Mouse (Mus musculus): Measurements from ENCODE around the gene Nr1d1.

DNA sequence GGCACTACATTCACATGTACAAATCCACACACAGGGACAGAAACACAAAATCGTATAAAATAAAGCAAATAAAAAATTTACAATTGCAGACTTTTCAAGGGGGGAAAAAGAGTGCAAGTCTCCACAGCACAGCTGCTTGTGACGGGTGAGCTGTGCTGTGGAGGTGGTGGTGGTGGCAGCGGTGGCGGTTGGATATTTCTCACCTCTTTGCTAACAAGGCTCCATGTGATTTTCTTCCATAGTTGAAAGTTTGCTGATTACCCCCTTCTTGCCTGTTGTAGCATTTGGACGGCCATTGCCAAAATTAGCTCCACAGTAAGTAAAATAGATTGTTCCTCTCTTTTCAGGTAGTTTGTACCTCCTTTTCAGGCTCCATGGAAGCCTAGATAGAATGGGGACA lies 29.5 kb upstream of the Nr1d1 start, which contains the start of gene Casc3:
- TF ChIP-seq GATA1 (IDR thresholded peaks at IDR 0.05; ENCODE audit: borderline replicate concordance, low read length) (no peak), CTCF (IDR thresholded peaks at IDR 0.05; ENCODE audit: low read depth, low read length) (no peak), TAL1 (conservative IDR thresholded peaks at IDR 0.05; ENCODE audit: low read depth, low read length) (no peak), GATA2 (IDR thresholded peaks at IDR 0.05; ENCODE audit: borderline replicate concordance, low read depth, low read length) (no peak)
